Mouse (Mus musculus): ENCODE measurements around the gene Bcl2l1. TPM values are rescaled to one million over a fixed set of nuclear protein-coding genes. Genes with fewer than 3 reads are reported as not detected.

Gene Bcl2l1
- total and polyA plus RNA-seq, 3 experiments: 21.3 to 80.3 (median 34.5) TPM

DNA sequence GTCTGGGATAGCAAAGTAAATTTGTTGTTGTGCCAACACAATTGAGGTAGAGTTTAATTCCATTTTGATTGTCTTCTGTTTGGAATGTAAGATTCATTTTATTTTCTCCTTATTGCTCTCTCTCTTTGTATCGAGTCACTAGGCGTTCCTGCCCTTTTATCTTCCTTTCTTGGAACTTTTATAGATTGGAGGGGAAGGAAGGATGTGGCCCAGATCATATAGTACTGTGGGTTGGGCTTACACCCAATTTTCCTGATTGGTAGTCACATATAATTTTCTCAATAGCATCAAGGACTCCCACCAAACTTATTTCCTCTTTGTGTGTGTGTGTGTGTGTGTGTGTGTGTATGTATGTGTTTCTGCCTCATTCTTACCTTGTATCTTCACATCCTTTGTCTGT, 16.9 kb upstream of the Bcl2l1 start:
- Histone ChIP-seq H3K27me3 (replicated peaks) (no peaks in the 10 kb centered on the region), H3K9ac (ENCODE audit: insufficient read depth, low read depth) (peak overlapping the region; percentile 94), H3K4me1 (ENCODE audit: control insufficient read depth in 1 of 2, insufficient read depth in 2 of 2) (peaks cover 7 to 31% of the 10 kb centered on the region in 2 experiments; a peak in 3 of 4 replicates), H3K79me2 (replicated peaks; ENCODE audit: control insufficient read depth, extremely low read depth, insufficient read depth, poor library complexity, severe bottlenecking) (peaks cover 51% of the 10 kb centered on the region), H3K4me3 (replicated peaks in 1 of 3; ENCODE audit: low read depth in 2 of 3, low read length in 2 of 3, poor library complexity in 1 of 3) (peak overlapping the region; percentile 89 to 94 (median 92)), H3K36me3 (replicated peaks in 1 of 2; ENCODE audit: control insufficient read depth in 1 of 2, insufficient read depth in 1 of 2, low read length in 1 of 2) (peaks cover 11 to 31% of the 10 kb centered on the region in 2 experiments), H3K4me2 (ENCODE audit: insufficient read depth, low read depth, poor library complexity, severe bottlenecking) (peak overlapping the region; percentile 63), H3K27ac (ENCODE audit: insufficient read depth, low read depth) (peak overlapping the region; percentile 36; the same call in 1 of the 2 replicates), H3K9me3 (replicated peaks; ENCODE audit: low read length) (no peaks in the 10 kb centered on the region)
- DNase-seq (ENCODE audit: extremely low read depth): no peak
- dilution Hi-C loops (cut with MboI; ENCODE audit: extremely low pct_ligation_motif_present, extremely low pct_unique_long_range_greater_than_20kb, low sequenced_read_pairs): no loop called here
- in situ Hi-C loops (cut with MboI; ENCODE audit: low pct_ligation_motif_present, low pct_unique_long_range_greater_than_20kb, low sequenced_read_pairs): no loop called here
- TF ChIP-seq NELFE (IDR thresholded peaks at IDR 0.05; ENCODE audit: low read depth, low read length): no peak
- no peak for TF ChIP-seq EP300 (IDR thresholded peaks at IDR 0.05; ENCODE audit: low read length)
- no peak for TF ChIP-seq USF2 (conservative IDR thresholded peaks at IDR 0.05; ENCODE audit: low read depth, low read length)
- TF ChIP-seq NRF1 (IDR thresholded peaks at IDR 0.05; ENCODE audit: low read depth, low read length): no peak
- TF ChIP-seq JUND (conservative IDR thresholded peaks at IDR 0.05; ENCODE audit: low read depth, low read length): no peak
- no peak for TF ChIP-seq RAD21 (IDR thresholded peaks at IDR 0.05; ENCODE audit: low read depth, low read length)
- no peak for TF ChIP-seq MXI1 (IDR thresholded peaks at IDR 0.05; ENCODE audit: low read depth, low read length)
- no peak for TF ChIP-seq MAFK (IDR thresholded peaks at IDR 0.05; ENCODE audit: insufficient replicate concordance, low read length)
- TF ChIP-seq POLR2A (IDR thresholded peaks at IDR 0.05; ENCODE audit: low read depth, low read length): no peak
- TF ChIP-seq BHLHE40 (IDR thresholded peaks at IDR 0.05; ENCODE audit: low read depth, low read length): no peak
- no peak for TF ChIP-seq CTCF (conservative IDR thresholded peaks at IDR 0.05 in 1 of 2, IDR thresholded peaks at IDR 0.05 in 1 of 2; ENCODE audit: low read depth in 2 of 2, low read length in 2 of 2)
- TF ChIP-seq KAT2A (IDR thresholded peaks at IDR 0.05; ENCODE audit: insufficient replicate concordance, low read length): no peak
- no peak for TF ChIP-seq JUN (IDR thresholded peaks at IDR 0.05; ENCODE audit: insufficient read depth, low read depth, low read length)
- TF ChIP-seq MEF2A (IDR thresholded peaks at IDR 0.05; ENCODE audit: borderline replicate concordance, low read depth, low read length): no peak
- no peak for TF ChIP-seq IRF4 (IDR thresholded peaks at IDR 0.05; ENCODE audit: low read depth, low read length)
- no peak for TF ChIP-seq PAX5 (IDR thresholded peaks at IDR 0.05; ENCODE audit: low read length)
- TF ChIP-seq ZKSCAN1 (IDR thresholded peaks at IDR 0.05; ENCODE audit: borderline replicate concordance, low read depth, low read length): no peak
- no peak for TF ChIP-seq MYC (IDR thresholded peaks at IDR 0.05; ENCODE audit: low read depth, low read length)

DNA sequence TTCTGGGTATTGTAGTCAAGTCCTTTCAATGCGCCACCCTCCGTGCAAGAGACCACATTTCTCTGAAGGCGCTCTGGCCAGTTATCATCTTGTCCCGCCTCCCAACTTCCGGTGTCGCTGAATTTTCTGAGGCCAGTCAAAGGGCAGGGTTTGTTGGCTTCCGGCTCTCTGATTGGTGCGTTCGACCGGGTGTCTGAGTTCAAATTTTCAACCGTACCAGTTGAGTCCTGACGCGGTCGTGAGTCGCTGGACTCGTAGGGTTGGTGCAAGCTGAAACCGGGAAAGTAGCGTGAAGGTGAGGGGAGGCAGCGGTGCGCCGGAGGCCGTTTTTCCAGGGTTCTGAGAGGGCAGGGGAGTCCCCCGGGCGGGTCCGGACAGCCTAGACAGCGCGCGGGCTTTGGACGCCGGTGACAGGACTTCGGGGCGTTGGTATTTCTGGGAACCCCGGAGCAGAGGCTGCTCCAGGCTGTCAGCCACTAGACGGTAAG, 16.3 kb upstream of the Bcl2l1 start, which contains the start of gene Tpx2:
TSS of gene Tpx2 (plus strand) at position 150 of the 488 bp plus-strand sequence.
- in situ Hi-C loops (cut with MboI; ENCODE audit: low pct_ligation_motif_present, low pct_unique_long_range_greater_than_20kb, low sequenced_read_pairs) (no loop called here), dilution Hi-C loops (cut with MboI; ENCODE audit: extremely low pct_ligation_motif_present, extremely low pct_unique_long_range_greater_than_20kb, low sequenced_read_pairs) (no loop called here)
- H3K36me3 ChIP-seq (replicated peaks in 1 of 2; ENCODE audit: control insufficient read depth in 1 of 2, insufficient read depth in 1 of 2, low read length in 1 of 2): peaks cover 9 to 25% of the 10 kb centered on the region in 2 experiments
- H3K4me3 ChIP-seq (replicated peaks in 1 of 3; ENCODE audit: low read depth in 2 of 3, low read length in 2 of 3, poor library complexity in 1 of 3): peak within 1 kb of the TSS; percentile 89 to 94 (median 92)
- no peaks in the 10 kb centered on the region for H3K9me3 ChIP-seq (replicated peaks; ENCODE audit: low read length)
- peak within 1 kb of the TSS; percentile 36; the same call in 1 of the 2 replicates for H3K27ac ChIP-seq (ENCODE audit: insufficient read depth, low read depth)
- peaks cover 45% of the 10 kb centered on the region for H3K79me2 ChIP-seq (replicated peaks; ENCODE audit: control insufficient read depth, extremely low read depth, insufficient read depth, poor library complexity, severe bottlenecking)
- H3K4me1 ChIP-seq (ENCODE audit: control insufficient read depth in 1 of 2, insufficient read depth in 2 of 2): peaks cover 5 to 28% of the 10 kb centered on the region in 2 experiments; a peak in 3 of 4 replicates
- peak within 1 kb of the TSS; percentile 63 for H3K4me2 ChIP-seq (ENCODE audit: insufficient read depth, low read depth, poor library complexity, severe bottlenecking)
- no peaks in the 10 kb centered on the region for H3K27me3 ChIP-seq (replicated peaks)
- H3K9ac ChIP-seq (ENCODE audit: insufficient read depth, low read depth): peak within 1 kb of the TSS; percentile 94
- peak; percentile 99 for DNase-seq (ENCODE audit: extremely low read depth)
- peak; percentile 91 for TF ChIP-seq MYC (IDR thresholded peaks at IDR 0.05; ENCODE audit: low read depth, low read length)
- TF ChIP-seq MEF2A (IDR thresholded peaks at IDR 0.05; ENCODE audit: borderline replicate concordance, low read depth, low read length): 0 out of 2 replicates have a peak, but pooled peaks have one; percentile 22
- TF ChIP-seq TCF12 (IDR thresholded peaks at IDR 0.05; ENCODE audit: low read depth, low read length): peak; percentile 71
- TF ChIP-seq ELF1 (IDR thresholded peaks at IDR 0.05; ENCODE audit: low read depth, low read length): peak; percentile 86
- no peak for TF ChIP-seq USF1 (IDR thresholded peaks at IDR 0.05; ENCODE audit: low read depth, low read length)
- TF ChIP-seq JUN (IDR thresholded peaks at IDR 0.05; ENCODE audit: insufficient read depth, low read depth, low read length): no peak
- no peak for TF ChIP-seq ETS1 (conservative IDR thresholded peaks at IDR 0.05; ENCODE audit: low read depth, low read length)
- TF ChIP-seq MAZ (IDR thresholded peaks at IDR 0.05; ENCODE audit: low read depth, low read length): peak; percentile 57; the same call in 1 of the 2 replicates
- peak; percentile 77 for TF ChIP-seq IRF4 (IDR thresholded peaks at IDR 0.05; ENCODE audit: low read depth, low read length)
- TF ChIP-seq JUND (conservative IDR thresholded peaks at IDR 0.05; ENCODE audit: low read depth, low read length): no peak
- no peak for TF ChIP-seq UBTF (IDR thresholded peaks at IDR 0.05; ENCODE audit: low read depth, low read length)
- no peak for TF ChIP-seq ZNF384 (IDR thresholded peaks at IDR 0.05; ENCODE audit: low read depth, low read length)
- TF ChIP-seq CHD1 (IDR thresholded peaks at IDR 0.05; ENCODE audit: low read depth, low read length): no peak
- TF ChIP-seq RCOR1 (conservative IDR thresholded peaks at IDR 0.05; ENCODE audit: low read depth, low read length): 0 out of 2 replicates have a peak, but pooled peaks have one; percentile 26
- TF ChIP-seq EP300 (IDR thresholded peaks at IDR 0.05; ENCODE audit: low read length): no peak
- TF ChIP-seq POLR2A (IDR thresholded peaks at IDR 0.05; ENCODE audit: low read depth, low read length): peak; percentile 89
- peak; percentile 85; the same call in 1 of the 2 replicates for TF ChIP-seq KAT2A (IDR thresholded peaks at IDR 0.05; ENCODE audit: insufficient replicate concordance, low read length)
- peak; percentile 80 for TF ChIP-seq NELFE (IDR thresholded peaks at IDR 0.05; ENCODE audit: low read depth, low read length)
- TF ChIP-seq TBP (conservative IDR thresholded peaks at IDR 0.05; ENCODE audit: low read depth, low read length): 0 out of 2 replicates have a peak, but pooled peaks have one; percentile 56
- no peak for TF ChIP-seq USF2 (conservative IDR thresholded peaks at IDR 0.05; ENCODE audit: low read depth, low read length)
- TF ChIP-seq MAX (IDR thresholded peaks at IDR 0.05; ENCODE audit: low read length): no peak
- TF ChIP-seq SIN3A (IDR thresholded peaks at IDR 0.05; ENCODE audit: low read length): peak; percentile 98

Measured in CH12.LX (cell line).